Mouse (Mus musculus) embryonic facial prominence, embryonic 11.5 days (tissue): ENCODE results near the gene Kalrn. TPM values are rescaled to one million over a fixed set of nuclear protein-coding genes. Genes with fewer than 3 reads are reported as not detected.

ENCODE experiments used
- ATAC-seq: fragments of 200-750 bp; cut with Nextera tagmentation; replicated peaks from 2 replicates; pipeline ENCODE4 v1.8.0; 2017; ENCODE audit warnings: low read depth; ENCODE audit not compliant: insufficient number of reproducible peaks, low FRiP score, low TSS enrichment
- DNase-seq: peaks from one replicate; pipeline ENCODE4 v3.0.0-alpha.2; 2015; ENCODE audit warnings: low spot score
- H3K27ac ChIP-seq: fragments of 300-500 bp; sonication (generic); replicated peaks from 2 replicates; pipeline ENCODE4 v1.5.1; 2014; ENCODE audit warnings: mild to moderate bottlenecking, low read depth, low read length, control low read depth
- H3K27me3 ChIP-seq: fragments of 300-500 bp; sonication (generic); 2 replicates; pipeline ENCODE4 v1.6.1; 2014; ENCODE audit warnings: mild to moderate bottlenecking, low read length, moderate library complexity, mixed read lengths; ENCODE audit not compliant: control insufficient read depth, insufficient read depth
- H3K36me3 ChIP-seq: fragments of 300-500 bp; sonication (generic); replicated peaks from 2 replicates; pipeline ENCODE4 v1.6.1; 2014; ENCODE audit warnings: low read depth, mild to moderate bottlenecking, low read length, moderate library complexity, mixed read lengths; ENCODE audit not compliant: control insufficient read depth, insufficient read depth
- H3K4me1 ChIP-seq: fragments of 300-500 bp; sonication (generic); 2 replicates; pipeline ENCODE4 v1.6.1; 2014; ENCODE audit warnings: low read length, mixed read lengths; ENCODE audit not compliant: control insufficient read depth, insufficient read depth
- H3K4me2 ChIP-seq: fragments of 300-500 bp; sonication (generic); 2 replicates; pipeline ENCODE4 v1.6.1; 2014; ENCODE audit warnings: low read depth, mild to moderate bottlenecking, control low read depth, low read length, moderate library complexity
- H3K4me3 ChIP-seq: fragments of 300-500 bp; sonication (generic); 2 replicates; pipeline ENCODE4 v1.5.1; 2014; ENCODE audit warnings: low read depth, low read length, control low read depth
- H3K9ac ChIP-seq: fragments of 300-500 bp; sonication (generic); replicated peaks from 2 replicates; pipeline ENCODE4 v1.6.1; 2014; ENCODE audit warnings: mild to moderate bottlenecking, control low read depth, low read length
- H3K9me3 ChIP-seq: fragments of 300-500 bp; sonication (generic); replicated peaks from 2 replicates; pipeline ENCODE4 v1.6.1; 2016; ENCODE audit warnings: mild to moderate bottlenecking, low read length, inconsistent platforms, mixed read lengths; ENCODE audit not compliant: control insufficient read depth
- WGBS: fragments of 180-500 bp; shearing (Covaris S2); extraction: QIAGEN DNeasy Blood & Tissue Kit; methylation state at CpG from one replicate; pipeline ENCODE4 v1.1.7; 2014; 5-methylcytosine and 5-hydroxymethylcytosine counted together
- polyA plus RNA-seq: library from polyadenylated mRNA; unstranded; fragments of >200 nt; fragmentation: Nextera tagmentation; extraction: Ambion mirVana; gene quantifications from 2 replicates; pipeline ENCODE4 v1.2.1, GENCODE M21; 2014

Kalrn gene
- polyA plus RNA-seq, 1 experiment from 2014 or later, result 12.0 TPM

DNA sequence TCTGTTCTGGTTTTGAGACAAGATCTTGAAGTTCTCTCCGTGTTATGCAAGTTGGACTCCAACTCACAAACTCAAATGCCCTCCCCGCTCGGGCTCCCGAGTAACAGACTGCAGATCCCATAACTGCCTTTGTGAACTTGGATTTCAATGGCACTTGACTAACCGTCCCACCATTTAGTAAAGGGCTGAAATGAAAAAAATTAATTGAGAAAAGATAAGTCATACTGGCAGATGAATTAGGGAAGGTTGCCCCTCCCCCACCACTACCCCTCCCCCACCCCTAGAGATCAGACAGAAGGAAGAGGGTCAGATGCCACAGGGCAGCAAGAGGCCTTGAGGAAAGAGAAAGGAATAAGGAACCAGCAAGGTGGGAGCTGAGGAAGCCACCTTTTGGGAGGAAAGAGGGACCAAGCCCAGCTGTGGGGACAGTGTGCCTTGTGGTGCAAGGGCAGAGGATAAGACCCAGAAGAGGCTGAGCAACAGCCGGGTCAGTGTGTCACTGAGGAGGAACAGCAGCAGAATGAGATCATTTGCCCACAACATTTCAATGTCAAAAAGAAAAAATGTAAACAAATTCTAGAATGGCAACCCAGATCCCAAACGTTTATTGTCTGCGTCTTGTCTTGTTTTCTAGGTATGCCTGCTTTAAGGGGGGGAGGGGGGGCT is 21.4 kb upstream of the Kalrn start:
- no peak for DNase-seq
- H3K27ac ChIP-seq, result no peak overlapping the region
- H3K4me3 ChIP-seq, result no peak overlapping the region
- no peaks in the 10 kb centered on the region for H3K27me3 ChIP-seq
- H3K36me3 ChIP-seq, result no peaks in the 10 kb centered on the region
- no peak for ATAC-seq
- 67% methylated on average over 8 of the region's 8 CpGs for WGBS
- no peaks in the 10 kb centered on the region for H3K4me1 ChIP-seq
- no peaks in the 10 kb centered on the region for H3K9me3 ChIP-seq
- H3K9ac ChIP-seq, result no peak overlapping the region
- H3K4me2 ChIP-seq, result no peak overlapping the region

DNA sequence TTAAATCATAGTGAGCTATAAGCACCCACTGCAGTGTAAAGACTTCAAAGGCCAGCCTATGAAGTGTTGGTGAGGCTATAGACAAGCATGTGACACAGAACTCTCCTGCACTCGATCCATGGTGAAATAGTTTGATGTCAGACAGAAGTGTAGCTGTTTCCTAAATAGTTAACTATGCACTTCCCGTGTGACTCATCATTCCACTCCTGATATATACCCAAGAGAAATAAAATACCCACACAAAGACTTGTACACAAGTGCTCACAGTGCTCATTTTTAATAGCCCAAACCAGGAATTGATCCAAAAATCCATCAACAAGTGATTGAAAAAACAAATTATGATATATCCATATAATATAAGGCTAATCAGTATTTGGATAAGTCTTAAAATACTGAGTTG is 19.4 kb upstream of the Kalrn start:
- Histone ChIP-seq H3K9me3 (no peaks in the 10 kb centered on the region), H3K27ac (no peak overlapping the region), H3K4me1 (no peaks in the 10 kb centered on the region), H3K9ac (no peak overlapping the region), H3K27me3 (no peaks in the 10 kb centered on the region), H3K4me3 (no peak overlapping the region), H3K36me3 (no peaks in the 10 kb centered on the region), H3K4me2 (no peak overlapping the region)
- WGBS, result 79% methylated on average over 2 of the region's 2 CpGs
- no peak for ATAC-seq
- no peak for DNase-seq

DNA sequence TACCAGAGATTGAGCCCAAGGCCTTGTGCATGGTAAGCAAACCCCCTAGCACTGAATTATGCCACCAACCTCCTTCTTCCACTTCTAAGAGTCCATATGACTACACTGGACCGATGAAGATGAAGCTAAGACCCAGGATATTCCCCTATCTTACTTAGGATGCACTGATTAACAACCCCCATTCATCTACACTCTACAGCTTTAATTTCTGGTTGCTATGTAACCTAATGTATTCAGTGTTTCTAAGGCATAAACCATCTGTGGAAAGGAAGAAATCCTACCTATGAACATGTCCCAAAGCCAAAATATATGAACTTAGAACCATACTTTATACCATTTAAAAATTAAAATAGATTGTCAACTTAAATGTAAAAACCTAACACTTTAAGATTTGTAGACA is 18.6 kb upstream of the Kalrn start:
- no peak overlapping the region for H3K27ac ChIP-seq
- H3K4me2 ChIP-seq, result no peak overlapping the region
- ATAC-seq (no peak), DNase-seq (no peak)
- WGBS, result 100% methylated on average over 1 of the region's 1 CpGs
- no peaks in the 10 kb centered on the region for H3K27me3 ChIP-seq
- no peaks in the 10 kb centered on the region for H3K9me3 ChIP-seq
- no peak overlapping the region for H3K4me3 ChIP-seq
- H3K36me3 ChIP-seq, result no peaks in the 10 kb centered on the region
- H3K4me1 ChIP-seq, result no peaks in the 10 kb centered on the region
- H3K9ac ChIP-seq, result no peak overlapping the region

DNA sequence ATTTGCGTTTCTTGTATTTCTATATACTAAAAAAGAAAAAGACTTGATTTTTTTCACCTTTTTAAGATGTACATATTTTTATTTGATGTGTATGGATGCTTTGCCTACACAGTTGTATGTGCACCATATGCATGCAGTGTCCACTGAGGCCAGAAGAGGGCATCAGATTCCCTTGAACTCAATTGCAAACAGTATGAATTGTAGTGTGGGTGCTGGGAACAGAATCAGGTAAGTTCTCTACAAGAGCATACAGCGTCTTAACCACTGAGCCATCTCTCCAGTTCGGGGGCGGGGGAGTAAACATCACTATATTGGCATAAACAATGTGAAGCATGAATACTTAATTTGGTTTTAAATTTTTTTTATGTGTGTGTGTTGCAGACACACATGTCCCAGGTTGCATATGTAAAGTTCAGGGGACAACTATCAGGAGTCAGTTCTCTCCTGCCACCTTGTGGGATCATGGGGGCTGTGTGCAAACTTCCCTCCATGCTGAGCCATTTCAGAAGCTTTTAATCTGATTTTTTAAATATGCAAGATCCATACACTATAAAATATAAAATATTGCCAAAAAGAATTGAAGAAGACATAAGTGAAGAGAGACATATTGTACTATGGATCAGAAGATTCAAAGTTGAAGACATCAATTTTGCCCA is 6.5 kb upstream of the Kalrn start:
- no peak for DNase-seq

DNA sequence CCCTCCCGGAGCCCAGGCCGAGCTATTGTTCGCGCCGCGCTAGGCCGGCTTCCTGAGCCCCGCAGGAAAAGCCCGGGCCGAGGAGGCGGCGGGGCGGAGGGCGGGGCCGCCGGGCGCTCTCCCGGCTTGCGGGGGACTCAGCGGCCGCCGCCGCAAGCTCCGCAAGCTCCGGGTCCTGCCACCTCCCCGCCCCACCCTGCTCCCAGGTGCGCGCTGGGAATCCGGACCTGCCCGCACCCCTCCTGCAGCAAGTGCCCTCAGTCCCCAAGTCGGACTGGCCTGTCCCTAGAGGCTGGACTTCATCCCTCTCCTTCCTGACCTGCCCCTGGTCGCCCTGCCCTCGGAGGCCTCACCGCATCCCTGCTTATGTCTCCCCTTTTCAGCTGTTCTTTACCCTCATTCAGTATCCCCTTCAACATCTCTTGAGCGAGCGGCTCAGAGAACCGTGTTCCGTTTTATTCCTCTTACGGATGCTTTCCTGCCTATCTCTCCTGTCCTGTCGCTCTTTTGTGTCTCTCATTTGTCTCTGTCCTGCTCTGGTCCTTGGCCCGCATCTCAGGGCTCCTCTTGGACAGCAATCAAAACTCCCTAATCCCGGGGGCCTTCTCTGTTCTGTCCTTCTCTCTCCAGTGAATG is 642 bp upstream of the Kalrn start:
- DNase-seq, result peak; percentile 26
- Histone ChIP-seq H3K4me1 (no peaks in the 10 kb centered on the region; the same call in 1 of the 2 replicates), H3K36me3 (no peaks in the 10 kb centered on the region), H3K4me2 (peak overlapping the region; percentile 92), H3K9me3 (no peaks in the 10 kb centered on the region), H3K27me3 (no peaks in the 10 kb centered on the region), H3K4me3 (peak overlapping the region; percentile 93), H3K27ac (peak overlapping the region; percentile 89), H3K9ac (peak overlapping the region; percentile 98)
- peak; percentile 58 for ATAC-seq
- WGBS, result under 1% methylated on average over 39 of the region's 42 CpGs

More for the DNA sequence above, 6.5 kb upstream of the Kalrn start:
- Histone ChIP-seq H3K36me3 (no peaks in the 10 kb centered on the region), H3K27ac (no peak overlapping the region), H3K9me3 (no peaks in the 10 kb centered on the region), H3K4me3 (no peak overlapping the region), H3K27me3 (no peaks in the 10 kb centered on the region), H3K4me1 (no peaks in the 10 kb centered on the region), H3K4me2 (no peak overlapping the region), H3K9ac (no peak overlapping the region)
- ATAC-seq, result no peak
- 96% methylated on average over 4 of the region's 4 CpGs for WGBS

DNA sequence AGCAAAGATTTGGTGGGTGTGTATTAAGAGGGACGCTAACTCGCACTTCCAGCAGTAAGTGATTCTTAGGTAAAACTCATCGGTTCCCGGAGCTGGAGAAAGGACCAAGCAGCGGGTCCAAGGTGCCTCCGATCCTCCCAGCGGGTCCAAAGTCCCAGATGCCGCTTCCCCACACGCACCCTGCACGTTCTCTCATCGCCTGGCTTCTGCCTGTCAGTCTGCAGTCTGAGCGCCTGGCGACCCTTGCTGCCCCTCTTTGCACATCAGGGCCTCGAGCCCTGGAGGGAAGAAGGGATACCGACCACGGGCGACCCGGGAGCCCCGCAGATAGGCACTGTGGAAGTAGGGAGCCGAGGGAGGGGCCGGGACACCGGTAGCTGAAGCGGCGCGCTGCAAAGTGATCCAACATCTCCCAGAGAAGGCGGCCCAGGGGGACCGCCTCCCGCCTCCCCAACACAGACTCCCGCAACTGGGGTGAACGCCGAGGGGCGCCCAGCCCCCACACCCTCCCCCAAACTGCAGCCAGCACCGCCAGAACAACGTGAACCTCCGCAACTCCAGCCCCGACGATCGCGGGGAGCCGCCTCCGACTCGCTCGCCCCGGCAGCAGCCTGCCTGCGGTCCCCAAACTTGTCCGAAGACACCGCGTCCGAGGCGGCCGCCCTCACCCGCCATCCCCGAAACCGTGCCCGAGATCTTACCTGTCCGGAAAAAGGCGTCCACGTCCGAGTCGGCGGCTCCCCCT is 754 bp downstream of the Kalrn start:
- DNase-seq (peak; percentile 49), ATAC-seq (0 out of 2 replicates have a peak, but pooled peaks have one; percentile 12)
- Histone ChIP-seq H3K27me3 (no peaks in the 10 kb centered on the region), H3K4me2 (peak overlapping the region; percentile 92), H3K36me3 (no peaks in the 10 kb centered on the region), H3K4me3 (peak overlapping the region; percentile 93), H3K9me3 (no peaks in the 10 kb centered on the region), H3K9ac (peak overlapping the region; percentile 98), H3K4me1 (no peaks in the 10 kb centered on the region; the same call in 1 of the 2 replicates), H3K27ac (peak overlapping the region; percentile 89)
- under 1% methylated on average over 56 of the region's 61 CpGs for WGBS

DNA sequence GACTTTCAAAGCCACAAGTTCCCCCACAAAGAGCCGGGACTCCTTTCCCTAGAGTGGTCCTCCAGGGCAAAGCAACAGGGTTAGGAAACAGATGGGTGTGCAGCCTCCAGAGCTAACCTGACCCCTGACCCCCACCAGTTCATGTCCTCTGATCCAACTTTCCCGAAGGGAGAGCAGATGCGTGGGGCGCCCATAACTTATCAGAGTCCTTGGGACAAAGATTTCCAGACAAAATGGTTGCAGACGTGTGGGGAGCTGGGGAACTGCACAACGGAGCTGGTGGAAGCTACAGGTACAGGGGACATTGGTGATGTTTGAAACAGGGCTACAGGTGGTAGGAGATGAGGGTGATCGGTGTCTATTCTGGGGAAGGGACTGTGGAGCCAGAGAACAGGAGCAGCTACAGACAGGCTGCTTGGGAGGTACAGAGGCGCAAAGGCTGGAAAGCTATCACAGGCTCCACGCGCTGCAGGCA is 1.4 kb downstream of the Kalrn start:
- 1% methylated on average over 10 of the region's 10 CpGs for WGBS
- Histone ChIP-seq H3K36me3 (no peaks in the 10 kb centered on the region), H3K4me1 (no peaks in the 10 kb centered on the region; the same call in 1 of the 2 replicates), H3K4me2 (peak overlapping the region; percentile 92), H3K27ac (no peak overlapping the region), H3K9ac (peak overlapping the region; percentile 98), H3K4me3 (peak overlapping the region; percentile 93), H3K27me3 (no peaks in the 10 kb centered on the region), H3K9me3 (no peaks in the 10 kb centered on the region)
- ATAC-seq, result no peak
- peak; percentile 63 for DNase-seq
